In genomic region chr11:102739278-102739966, GRCm38 (mm10) we compare ENCODE assay signal across 8 mouse cellular contexts. TPM values are rescaled to one million over a fixed set of nuclear protein-coding genes. Genes with fewer than 3 reads are reported as not detected.
DNase-seq lines count a peak whose midpoint lies in the region; ATAC-seq and TF ChIP-seq lines count a peak whose summit lies in the region.
"Had no signal": no experiment of that assay in that cellular context is flagged by ENCODE, and none has a peak within 500 bp of the region (broad histone marks: within the 10 kb centered on the region; RNA-seq: fewer than 3 reads in every experiment).

No protein-coding gene starts in this region.

- no peaks in the 10 kb centered on the region for H3K36me3 ChIP-seq in ES-E14 (ENCODE audit: control insufficient read depth, insufficient read depth, low read length, poor library complexity, severe bottlenecking)
- H3K36me3 ChIP-seq in forebrain, embryonic 11.5 days (ENCODE audit: control insufficient read depth, insufficient read depth, low read length): no peaks in the 10 kb centered on the region
- no peaks in the 10 kb centered on the region for H3K36me3 ChIP-seq in hindbrain, postnatal 0 days (ENCODE audit: insufficient read depth, low read length)

- no peak overlapping the region for H3K9ac ChIP-seq in ES-E14 (ENCODE audit: insufficient read depth, low read depth, low read length, poor library complexity, severe bottlenecking)
- peak overlapping the region; percentile 20 for H3K9ac ChIP-seq in forebrain, embryonic 11.5 days (ENCODE audit: low read length)
- H3K9ac ChIP-seq in hindbrain, postnatal 0 days (replicated peaks; ENCODE audit: low read length): peak overlapping the region; percentile 28

- peaks cover 0 to 10% of the 10 kb centered on the region in 2 experiments; a peak in 1 of 4 replicates for H3K4me1 ChIP-seq in ES-E14 (ENCODE audit: control insufficient read depth in 2 of 2, insufficient read depth in 2 of 2, low read length in 2 of 2, poor library complexity in 1 of 2)
- peaks cover 10% of the 10 kb centered on the region for H3K4me1 ChIP-seq in forebrain, embryonic 11.5 days (replicated peaks; ENCODE audit: control insufficient read depth, insufficient read depth, low read length)
- peaks cover 10% of the 10 kb centered on the region for H3K4me1 ChIP-seq in hindbrain, postnatal 0 days (ENCODE audit: insufficient read depth, low read length)

- peak overlapping the region; percentile 9 to 52; a peak in 1 of 4 replicates for H3K4me3 ChIP-seq in ES-E14 (ENCODE audit: insufficient read depth in 1 of 2, low read depth in 1 of 2, low read length in 2 of 2, poor library complexity in 1 of 2, severe bottlenecking in 1 of 2)
- peak overlapping the region; percentile 21 for H3K4me3 ChIP-seq in forebrain, embryonic 11.5 days (ENCODE audit: low read depth, low read length)
- H3K4me3 ChIP-seq in hindbrain, postnatal 0 days (ENCODE audit: low read length): peak overlapping the region; percentile 6; the same call in 1 of the 2 replicates

- WGBS in forebrain, embryonic 11.5 days: 4% methylated on average over 20 of the region's 20 CpGs
- WGBS in hindbrain, postnatal 0 days: 5% methylated on average over 20 of the region's 20 CpGs

- intact Hi-C loops in left cerebral cortex, postnatal 10 days (cut with DNase I): loop anchor here (5.0 kb wide), 2 partner anchors 33 to 108 kb away; no protein-coding TSS in a partner anchor

- peak; percentile 71 for DNase-seq in ES-E14 (ENCODE audit: low read depth, low spot score)
- DNase-seq in brain, adult 2 months (ENCODE audit: low read depth, low spot score): peak; percentile 97
- DNase-seq in forebrain, embryonic 11.5 days (ENCODE audit: low spot score): peak; percentile 71
- peak; percentile 95 for DNase-seq in hindbrain, postnatal 0 days (ENCODE audit: low spot score)
- peak; percentile 73 to 77 for DNase-seq in left cerebral cortex, postnatal 10 days (ENCODE audit: extremely low spot score in 1 of 2, low spot score in 2 of 2)
- DNase-seq in right cerebral cortex, postnatal 4 days: peak; percentile 61

- H3K9me3 ChIP-seq in ES-E14 (ENCODE audit: control insufficient read depth, insufficient read depth, low read depth, low read length): no peaks in the 10 kb centered on the region
- H3K9me3 ChIP-seq in forebrain, embryonic 11.5 days (ENCODE audit: control insufficient read depth, low read length): no peaks in the 10 kb centered on the region
- H3K9me3 ChIP-seq in hindbrain, postnatal 0 days (ENCODE audit: low read length): no peaks in the 10 kb centered on the region

- ATAC-seq in forebrain, embryonic 11.5 days (replicated peaks; ENCODE audit: low FRiP score): 0 out of 2 replicates have a peak, but pooled peaks have one; percentile 33
- peak; percentile 88 for ATAC-seq in hindbrain, postnatal 0 days
- ATAC-seq in megakaryocyte-erythroid progenitor cell, adult 5-6 weeks (replicated peaks; ENCODE audit: low FRiP score, low TSS enrichment, poor library complexity, severe bottlenecking): peak; percentile 83

- H3K4me2 ChIP-seq in forebrain, embryonic 11.5 days (ENCODE audit: low read depth, low read length, severe bottlenecking): peak overlapping the region; percentile 59
- peak overlapping the region; percentile 45 for H3K4me2 ChIP-seq in hindbrain, postnatal 0 days (ENCODE audit: low read depth, low read length)

- no peak overlapping the region for H3K27ac ChIP-seq in ES-E14 (ENCODE audit: insufficient read depth, low read depth, low read length, poor library complexity, severe bottlenecking)
- H3K27ac ChIP-seq in forebrain, embryonic 11.5 days (ENCODE audit: low read depth, low read length): no peak overlapping the region
- peak overlapping the region; percentile 88 for H3K27ac ChIP-seq in hindbrain, postnatal 0 days
- H3K27ac ChIP-seq: macrophage had no signal

- in situ Hi-C loops in ES-E14 (cut with MboI; ENCODE audit: low sequenced_read_pairs in 2 of 2, unreplicated experiment in 2 of 2): no loop called here

- H3K27me3 ChIP-seq in forebrain, embryonic 11.5 days (ENCODE audit: control insufficient read depth, insufficient read depth, low read length): peaks cover 2% of the 10 kb centered on the region; the same call in 1 of the 2 replicates
- H3K27me3 ChIP-seq in hindbrain, postnatal 0 days (ENCODE audit: insufficient read depth, low read length): no peaks in the 10 kb centered on the region

- TF ChIP-seq CTCF in hindbrain, postnatal 0 days (IDR thresholded peaks at IDR 0.05; ENCODE audit: low read depth): peak; percentile 90

TF ChIP-seq in ES-E14, 5 proteins besides CTCF, POLR2A, EP300 and RAD21:
- TF ChIP-seq ZNF384 (IDR thresholded peaks at IDR 0.05; ENCODE audit: low read depth, low read length) (no peak), ZC3H11A (IDR thresholded peaks at IDR 0.05; ENCODE audit: borderline replicate concordance, low read depth, low read length) (peak; percentile 68; the same call in 1 of the 2 replicates), MAFK (IDR thresholded peaks at IDR 0.05; ENCODE audit: insufficient read depth, low read depth, low read length) (0 out of 2 replicates have a peak, but pooled peaks have one; percentile 38)

RNA-seq across cellular contexts. Expression of gene Adam11, which starts 21.8 kb away (rescaled TPM):
- total RNA-seq in ES-E14 (2012; rRNA removed): 1.7 and 2.5 TPM in 2 replicates
- 11.7 and 14.0 TPM in 2 replicates for polyA plus RNA-seq in forebrain, embryonic 11.5 days (2014; fragmentation: Nextera tagmentation; extraction: Ambion mirVana)
- total RNA-seq in hindbrain, postnatal 0 days (2014; rRNA removed): 33.1 and 34.5 TPM in 2 replicates
- polyA plus RNA-seq in hindbrain, postnatal 0 days (2015; fragmentation: Nextera tagmentation; extraction: Ambion mirVana): 17.2 and 17.8 TPM in 2 replicates
- 100 to 1,000 TPM; 109 to 114 TPM for total RNA-seq in left cerebral cortex, postnatal 10 days (2021)
- 0.28 and 3.0 TPM in 2 replicates for total RNA-seq in megakaryocyte-erythroid progenitor cell, adult 5-6 weeks (2014; fragmentation: Nextera tagmentation)
- total RNA-seq in megakaryocyte-erythroid progenitor cell, adult 5-6 weeks (2017): 0.14 and 0.15 TPM in 2 replicates

RNA-seq across cellular contexts. Expression of gene Ccdc43, which starts 41.8 kb away (rescaled TPM):
- total RNA-seq in ES-E14 (2012; rRNA removed): 40.5 and 53.7 TPM in 2 replicates
- 52.0 and 62.1 TPM in 2 replicates for polyA plus RNA-seq in forebrain, embryonic 11.5 days (2014; fragmentation: Nextera tagmentation; extraction: Ambion mirVana)
- total RNA-seq in hindbrain, postnatal 0 days (2014; rRNA removed): 16.6 and 22.5 TPM in 2 replicates
- 28.1 and 30.7 TPM in 2 replicates for polyA plus RNA-seq in hindbrain, postnatal 0 days (2015; fragmentation: Nextera tagmentation; extraction: Ambion mirVana)
- total RNA-seq in left cerebral cortex, postnatal 10 days (2021): 10 to 100 TPM; 27.2 to 32.5 TPM
- 20.5 and 21.0 TPM in 2 replicates for total RNA-seq in megakaryocyte-erythroid progenitor cell, adult 5-6 weeks (2014; fragmentation: Nextera tagmentation)
- total RNA-seq in megakaryocyte-erythroid progenitor cell, adult 5-6 weeks (2017): 38.7 and 42.4 TPM in 2 replicates

Comparison
In these comparisons a context has a peak if more than half of its experiments do, and no peak if none do; other contexts are left out.
1. ATAC-seq: peak in every context shown above with its lines; median percentile 88 in hindbrain, postnatal 0 days; 83 in megakaryocyte-erythroid progenitor cell, adult 5-6 weeks; 33 in forebrain, embryonic 11.5 days.